Mouse (Mus musculus) liver, postnatal 0 days (tissue): ENCODE results near the gene Plet1.

Experiments
- CTCF ChIP-seq: sonication (generic); IDR thresholded peaks from 2 replicates; pipeline ENCODE4 v1.5.1; 2016; ENCODE audit warnings: antibody characterized with exemption, low read depth
- EP300 ChIP-seq: IDR thresholded peaks from 2 replicates; pipeline ENCODE4 v1.6.1; 2016; ENCODE audit warnings: antibody characterized with exemption, low read depth, mild to moderate bottlenecking

- TF ChIP-seq EP300, result no peak
- no peak for TF ChIP-seq CTCF
These were observed 1.3 kb downstream of the Plet1 start for GRCm38 (mm10) chr9:50495405-50496150.
